Comparison of ENCODE assay signal across 8 mouse cellular contexts in genomic region chr1:42696371-42697031, GRCm38 (mm10). TPM values are rescaled to one million over a fixed set of nuclear protein-coding genes. Genes with fewer than 3 reads are reported as not detected.
DNase-seq lines count a peak whose midpoint lies in the region; ATAC-seq lines count a peak whose summit lies in the region.

No protein-coding gene starts in this region.

- peak overlapping the region; percentile 95 for H3K27ac ChIP-seq in hindbrain, embryonic 15.5 days (replicated peaks)
- no peak overlapping the region for H3K27ac ChIP-seq in liver, embryonic 16.5 days (ENCODE audit: low read length)

- H3K9me3 ChIP-seq in hindbrain, embryonic 15.5 days, result no peaks in the 10 kb centered on the region
- H3K9me3 ChIP-seq in liver, embryonic 16.5 days (replicated peaks; ENCODE audit: control insufficient read depth, low read length), result no peaks in the 10 kb centered on the region

- H3K36me3 ChIP-seq in hindbrain, embryonic 15.5 days, result no peaks in the 10 kb centered on the region
- no peaks in the 10 kb centered on the region for H3K36me3 ChIP-seq in liver, embryonic 16.5 days (ENCODE audit: control insufficient read depth, insufficient read depth)

- peak overlapping the region; percentile 68 for H3K9ac ChIP-seq in hindbrain, embryonic 15.5 days
- no peak overlapping the region for H3K9ac ChIP-seq in liver, embryonic 16.5 days (ENCODE audit: low read depth, low read length)

- no peaks in the 10 kb centered on the region for H3K27me3 ChIP-seq in hindbrain, embryonic 15.5 days
- H3K27me3 ChIP-seq in liver, embryonic 16.5 days (ENCODE audit: control insufficient read depth, insufficient read depth, low read depth, low read length), result peaks cover 93% of the 10 kb centered on the region

- 0% methylated on average over 35 of the region's 62 CpGs for WGBS in hindbrain, embryonic 15.5 days
- whole genome bisulfite sequencing in liver, embryonic 16.5 days (ENCODE audit: insufficient replicate concordance), result under 1% methylated on average over 33 of the region's 62 CpGs

- peak overlapping the region; percentile 97 for H3K4me2 ChIP-seq in hindbrain, embryonic 15.5 days
- peak overlapping the region; percentile 50 for H3K4me2 ChIP-seq in liver, embryonic 16.5 days (ENCODE audit: low read depth, low read length)

- H3K4me3 ChIP-seq in hindbrain, embryonic 15.5 days, result peak overlapping the region; percentile 54
- H3K4me3 ChIP-seq in liver, embryonic 16.5 days (ENCODE audit: low read depth, low read length), result peak overlapping the region; percentile 38

- peak; percentile 55 to 63 for DNase-seq in cerebellum, postnatal 14 days
- DNase-seq in cerebellum, adult 9-10 months, result no peak
- peak; percentile 67 for DNase-seq in retina, postnatal 1 day
- DNase-seq in retina, embryonic 14.5 days (ENCODE audit: low spot score), result no peak
- no peak for DNase-seq in spleen, postnatal 36 days (ENCODE audit: low spot score in 2 of 2)
- no peak for DNase-seq in urinary bladder, postnatal 10 days (ENCODE audit: low spot score)

- peaks cover 10% of the 10 kb centered on the region for H3K4me1 ChIP-seq in hindbrain, embryonic 15.5 days (replicated peaks)
- H3K4me1 ChIP-seq in liver, embryonic 16.5 days (ENCODE audit: control insufficient read depth, low read depth, low read length), result no peaks in the 10 kb centered on the region; the same call in none of the 2 replicates

- ATAC-seq in hindbrain, embryonic 15.5 days (ENCODE audit: low FRiP score, low read depth), result no peak
- ATAC-seq in liver, embryonic 16.5 days (ENCODE audit: low read depth), result no peak

RNA-seq across cellular contexts. Expression of gene Pou3f3, which starts 0.9 kb away (rescaled TPM):
- polyA plus RNA-seq in hindbrain, embryonic 15.5 days (2015; fragmentation: Nextera tagmentation; extraction: Ambion mirVana), result 11.0 and 16.4 TPM in 2 replicates
- polyA plus RNA-seq in liver, embryonic 16.5 days (2015; fragmentation: Nextera tagmentation; extraction: Ambion mirVana), result not detected in 2 replicates

Comparison
In these comparisons a context has a peak if more than half of its experiments do, and no peak if none do; other contexts are left out.
1. DNase-seq: peak in cerebellum, postnatal 14 days (2 of 2) and retina, postnatal 1 day (single experiment); none in cerebellum, adult 9-10 months (single experiment), retina, embryonic 14.5 days (single experiment), spleen, postnatal 36 days (0 of 2) and urinary bladder, postnatal 10 days (single experiment).
2. RNA of gene Pou3f3, which starts 0.9 kb away (polyA plus RNA-seq): 11.0 to 16.4 TPM in hindbrain, embryonic 15.5 days; not detected in liver, embryonic 16.5 days; every median in the first group is over 10 times any median in the second.